Comparison of ENCODE assay signal across 25 mouse cellular contexts in genomic region chr6:35324306-35324705, GRCm38 (mm10). TPM values are rescaled to one million over a fixed set of nuclear protein-coding genes. Genes with fewer than 3 reads are reported as not detected.
A peak's percentile ranks its signal among the peaks of the same experiment; 100 is the strongest.
DNase-seq lines count a peak whose midpoint lies in the region; ATAC-seq and TF ChIP-seq lines count a peak whose summit lies in the region.
"Had no signal": no experiment of that assay in that cellular context is flagged by ENCODE, and none has a peak within 500 bp of the region (broad histone marks: within the 10 kb centered on the region; RNA-seq: fewer than 3 reads in every experiment).

No protein-coding gene starts in this region.

- WGBS in kidney, embryonic 16.5 days = 66% methylated on average over 9 of the region's 9 CpGs
- 82% methylated on average over 9 of the region's 9 CpGs for WGBS in midbrain, embryonic 11.5 days
- 61% methylated on average over 9 of the region's 9 CpGs for WGBS in midbrain, postnatal 0 days

- TF ChIP-seq CTCF in gastrocnemius, adult 2 months (IDR thresholded peaks at IDR 0.05) = no peak
- no peak for TF ChIP-seq CTCF in midbrain, postnatal 0 days (IDR thresholded peaks at IDR 0.05)

- DNase-seq in gastrocnemius, adult 2 months = peak; percentile 59
- DNase-seq in gastrocnemius, adult 8-10 months (ENCODE audit: low spot score in 2 of 2) = no peak
- peak; percentile 25 to 39 for DNase-seq in kidney, postnatal 36 days
- DNase-seq in midbrain, embryonic 11.5 days (ENCODE audit: low spot score, missing footprints) = peak; percentile 39
- DNase-seq in midbrain, postnatal 0 days (ENCODE audit: low spot score) = no peak
- DNase-seq: adrenal gland, adult 2 months; adrenal gland, postnatal 14 days; cerebellum, adult 11 months; cerebellum, adult 2 months; cerebellum, adult 9-11 months; cerebellum, postnatal 25 days; gastrocnemius, postnatal 10 days; heart, adult 11 months had no signal

- no peaks in the 10 kb centered on the region for H3K36me3 ChIP-seq in kidney, embryonic 16.5 days (ENCODE audit: insufficient read depth, low read length)
- H3K36me3 ChIP-seq in midbrain, embryonic 11.5 days (ENCODE audit: control insufficient read depth, insufficient read depth, low read length) = no peaks in the 10 kb centered on the region
- H3K36me3 ChIP-seq in midbrain, postnatal 0 days (ENCODE audit: insufficient read depth, low read length) = no peaks in the 10 kb centered on the region
- H3K36me3 ChIP-seq: embryonic facial prominence, embryonic 13.5 days; forebrain, embryonic 10.5 days; hindbrain, embryonic 12.5 days; hindbrain, embryonic 15.5 days had no signal

- H3K27me3 ChIP-seq in kidney, embryonic 16.5 days (ENCODE audit: insufficient read depth, low read length) = no peaks in the 10 kb centered on the region
- no peaks in the 10 kb centered on the region for H3K27me3 ChIP-seq in midbrain, embryonic 11.5 days (ENCODE audit: control insufficient read depth, insufficient read depth, low read length)
- H3K27me3 ChIP-seq in midbrain, postnatal 0 days (ENCODE audit: insufficient read depth, low read length) = no peaks in the 10 kb centered on the region
- H3K27me3 ChIP-seq: embryonic facial prominence, embryonic 13.5 days; forebrain, embryonic 13.5 days; hindbrain, embryonic 12.5 days; hindbrain, embryonic 15.5 days had no signal

- H3K9ac ChIP-seq in kidney, embryonic 16.5 days (replicated peaks; ENCODE audit: low read length) = no peak overlapping the region
- H3K9ac ChIP-seq in midbrain, embryonic 11.5 days (ENCODE audit: low read length) = no peak overlapping the region
- H3K9ac ChIP-seq in midbrain, postnatal 0 days (replicated peaks; ENCODE audit: low read length, poor library complexity, severe bottlenecking) = no peak overlapping the region
- H3K9ac ChIP-seq: embryonic facial prominence, embryonic 13.5 days; forebrain, embryonic 13.5 days; hindbrain, embryonic 12.5 days; hindbrain, embryonic 15.5 days had no signal

- H3K4me3 ChIP-seq in gastrocnemius, adult 2 months = peak overlapping the region; percentile 56; the same call in 1 of the 2 replicates
- no peak overlapping the region for H3K4me3 ChIP-seq in kidney, embryonic 16.5 days (ENCODE audit: low read length)
- no peak overlapping the region for H3K4me3 ChIP-seq in midbrain, embryonic 11.5 days (ENCODE audit: low read depth, low read length)
- no peak overlapping the region for H3K4me3 ChIP-seq in midbrain, postnatal 0 days (ENCODE audit: low read depth, low read length)
- H3K4me3 ChIP-seq: embryonic facial prominence, embryonic 13.5 days; forebrain, embryonic 10.5 days; forebrain, embryonic 13.5 days; hindbrain, embryonic 12.5 days; hindbrain, embryonic 15.5 days had no signal

- no peaks in the 10 kb centered on the region for H3K4me1 ChIP-seq in kidney, embryonic 16.5 days (ENCODE audit: insufficient read depth, low read length)
- H3K4me1 ChIP-seq in midbrain, embryonic 11.5 days (ENCODE audit: control insufficient read depth, insufficient read depth, low read length) = no peaks in the 10 kb centered on the region
- H3K4me1 ChIP-seq in midbrain, postnatal 0 days (ENCODE audit: insufficient read depth, low read length) = no peaks in the 10 kb centered on the region
- H3K4me1 ChIP-seq: forebrain, embryonic 10.5 days; forebrain, embryonic 13.5 days; hindbrain, embryonic 12.5 days; hindbrain, embryonic 15.5 days had no signal

- intact Hi-C loops in gastrocnemius, adult 2 months (cut with DNase I) = loop anchor here (2.0 kb wide), 1 partner anchor 72 kb away; no protein-coding TSS in a partner anchor

- H3K27ac ChIP-seq in gastrocnemius, adult 2 months = no peak overlapping the region
- H3K27ac ChIP-seq in kidney, embryonic 16.5 days (ENCODE audit: low read length) = no peak overlapping the region
- H3K27ac ChIP-seq in midbrain, embryonic 11.5 days (ENCODE audit: low read depth, low read length) = no peak overlapping the region
- H3K27ac ChIP-seq in midbrain, postnatal 0 days (ENCODE audit: low read depth, low read length) = no peak overlapping the region
- H3K27ac ChIP-seq: embryonic facial prominence, embryonic 13.5 days; forebrain, embryonic 10.5 days; forebrain, embryonic 13.5 days; hindbrain, embryonic 12.5 days; hindbrain, embryonic 15.5 days had no signal

- no peak overlapping the region for H3K4me2 ChIP-seq in kidney, embryonic 16.5 days (replicated peaks; ENCODE audit: low read depth, low read length)
- H3K4me2 ChIP-seq in midbrain, embryonic 11.5 days = no peak overlapping the region
- no peak overlapping the region for H3K4me2 ChIP-seq in midbrain, postnatal 0 days (ENCODE audit: low read depth, low read length, poor library complexity, severe bottlenecking)
- H3K4me2 ChIP-seq: forebrain, embryonic 13.5 days; heart, embryonic 11.5 days; hindbrain, embryonic 12.5 days; hindbrain, embryonic 15.5 days had no signal

- no peaks in the 10 kb centered on the region for H3K9me3 ChIP-seq in kidney, embryonic 16.5 days (ENCODE audit: low read length)
- no peaks in the 10 kb centered on the region for H3K9me3 ChIP-seq in midbrain, embryonic 11.5 days (ENCODE audit: control insufficient read depth, low read length)
- H3K9me3 ChIP-seq in midbrain, postnatal 0 days (ENCODE audit: low read length) = no peaks in the 10 kb centered on the region
- H3K9me3 ChIP-seq: embryonic facial prominence, embryonic 13.5 days; forebrain, embryonic 10.5 days; forebrain, embryonic 13.5 days; hindbrain, embryonic 12.5 days; hindbrain, embryonic 15.5 days had no signal

- ATAC-seq in kidney, embryonic 16.5 days (ENCODE audit: low FRiP score, low TSS enrichment) = no peak
- ATAC-seq in midbrain, embryonic 11.5 days (ENCODE audit: low FRiP score) = no peak
- ATAC-seq in midbrain, postnatal 0 days (ENCODE audit: low FRiP score) = no peak
- ATAC-seq: CD4-positive, CD25-positive, alpha-beta regulatory T cell, adult 4 months; forebrain, embryonic 13.5 days; forebrain, embryonic 16.5 days had no signal

RNA-seq across cellular contexts. Expression of gene Fam180a, which starts 1.6 kb away (rescaled TPM):
- total RNA-seq in gastrocnemius, adult 2 months (2021) = 1 to 10 TPM in 1 of 2 experiments, under 1 TPM in 1; 0.36 to 2.0 TPM
- total RNA-seq in gastrocnemius, adult 8-10 months (2022) = 1 to 10 TPM in 1 of 4 experiments, under 1 TPM in 2, not detected in 1; 0.58 to 1.5 (median 0.94) TPM
- 0.18 and 0.45 TPM in 2 replicates for polyA plus RNA-seq in kidney, embryonic 16.5 days (2015; fragmentation: Nextera tagmentation; extraction: Ambion mirVana)
- not detected in 2 replicates for polyA plus RNA-seq in midbrain, embryonic 11.5 days (2014; fragmentation: Nextera tagmentation; extraction: Ambion mirVana)
- total RNA-seq in midbrain, postnatal 0 days (2014; rRNA removed) = 4.2 and 7.3 TPM in 2 replicates
- polyA plus RNA-seq in midbrain, postnatal 0 days (2015; fragmentation: Nextera tagmentation; extraction: Ambion mirVana) = 4.6 and 5.6 TPM in 2 replicates
- total RNA-seq: common myeloid progenitor, adult 5-6 weeks; hematopoietic stem cell, adult 5-6 weeks; MEL had no signal
- polyA plus RNA-seq: CD4-positive, CD25-positive, alpha-beta regulatory T cell, adult 4 months; forebrain, embryonic 10.5 days; forebrain, embryonic 13.5 days had no signal

RNA-seq across cellular contexts. Expression of gene Slc13a4, which starts 16.4 kb away (rescaled TPM):
- total RNA-seq in gastrocnemius, adult 2 months (2021) = under 1 TPM in 1 of 2 experiments, not detected in 1; 0.06 TPM
- total RNA-seq in gastrocnemius, adult 8-10 months (2022) = not detected
- polyA plus RNA-seq in kidney, embryonic 16.5 days (2015; fragmentation: Nextera tagmentation; extraction: Ambion mirVana) = 0.23 and 0.41 TPM in 2 replicates
- 0.19 and 0.29 TPM in 2 replicates for polyA plus RNA-seq in midbrain, embryonic 11.5 days (2014; fragmentation: Nextera tagmentation; extraction: Ambion mirVana)
- 17.2 and 19.6 TPM in 2 replicates for total RNA-seq in midbrain, postnatal 0 days (2014; rRNA removed)
- polyA plus RNA-seq in midbrain, postnatal 0 days (2015; fragmentation: Nextera tagmentation; extraction: Ambion mirVana) = 13.6 and 14.3 TPM in 2 replicates
- total RNA-seq: common myeloid progenitor, adult 5-6 weeks; hematopoietic stem cell, adult 5-6 weeks; MEL had no signal

Comparison
In these comparisons a context has a peak if more than half of its experiments do, and no peak if none do; other contexts are left out.
1. DNase-seq: peak in gastrocnemius, adult 2 months (single experiment), kidney, postnatal 36 days (2 of 2) and midbrain, embryonic 11.5 days (single experiment); none in gastrocnemius, adult 8-10 months (0 of 2) and midbrain, postnatal 0 days (single experiment).
2. RNA of gene Slc13a4, which starts 16.4 kb away (total RNA-seq): 17.2 to 19.6 TPM in midbrain, postnatal 0 days; 0.06 TPM in gastrocnemius, adult 2 months and not detected in gastrocnemius, adult 8-10 months; every median in the first group is over 10 times any median in the second.